Mouse (Mus musculus): Measurements from ENCODE around the gene Zfp995.
A peak's percentile ranks its signal among the peaks of the same experiment; 100 is the strongest.
"Not testable (repeated sequence)": the region's sequence is repeated elsewhere in the genome, so short reads cannot be mapped to it uniquely, and the experiment has no call there.

The Zfp995 gene

DNA sequence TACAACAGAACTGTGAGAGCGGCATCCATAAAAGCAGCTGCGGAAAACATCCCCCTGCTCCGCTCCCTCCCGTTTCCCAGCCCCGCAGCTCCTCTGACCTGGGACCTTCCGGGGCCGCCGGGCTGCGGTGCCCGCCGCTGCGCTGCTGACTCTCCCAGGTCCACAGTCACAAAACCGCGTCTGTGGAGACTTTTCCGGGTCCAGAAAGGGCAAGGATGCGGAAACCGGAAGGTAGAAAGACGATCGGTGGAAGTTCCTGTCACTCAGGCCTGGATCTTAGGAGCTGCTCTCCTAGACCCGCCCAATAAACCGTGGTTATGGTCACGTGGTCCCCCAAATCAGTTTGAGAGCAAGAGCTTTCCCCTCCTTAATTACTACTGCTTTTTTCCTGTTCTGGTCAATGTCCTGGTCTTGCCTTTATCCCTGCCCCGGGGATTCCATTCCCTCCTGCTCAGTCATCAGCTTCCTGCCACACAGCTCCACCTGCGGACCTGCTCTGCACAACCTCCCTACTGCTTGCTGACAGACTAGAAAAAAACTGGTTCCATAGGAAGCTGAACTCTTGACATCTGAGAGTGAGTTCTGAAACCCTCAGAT lies at the start of gene Zfp995:
TSS of gene Zfp995 (minus strand) at position 471 of the 597 bp plus-strand sequence.
- peak; percentile 30 for DNase-seq (ENCODE audit: low read depth)

DNA sequence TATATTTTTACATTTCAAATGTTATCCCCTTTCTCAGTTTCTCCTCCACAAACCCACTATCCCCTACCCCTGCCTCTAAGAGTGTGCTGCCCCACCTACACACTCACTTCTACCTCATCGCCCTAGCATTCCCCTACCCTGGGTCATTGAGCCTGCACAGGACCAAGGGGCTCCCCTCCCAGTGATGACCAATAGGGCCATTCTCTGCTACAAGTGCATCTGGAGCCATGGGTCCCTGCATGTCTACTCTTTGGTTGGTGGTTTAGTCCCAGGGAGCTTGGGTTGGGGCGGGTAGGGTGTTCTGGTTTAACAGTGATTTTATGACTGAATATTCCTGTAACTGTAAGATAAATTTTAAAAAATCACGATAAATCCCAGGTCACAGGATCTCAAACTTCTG lies 687 bp downstream of the Zfp995 start:
- no peak for DNase-seq (ENCODE audit: low read depth)

DNA sequence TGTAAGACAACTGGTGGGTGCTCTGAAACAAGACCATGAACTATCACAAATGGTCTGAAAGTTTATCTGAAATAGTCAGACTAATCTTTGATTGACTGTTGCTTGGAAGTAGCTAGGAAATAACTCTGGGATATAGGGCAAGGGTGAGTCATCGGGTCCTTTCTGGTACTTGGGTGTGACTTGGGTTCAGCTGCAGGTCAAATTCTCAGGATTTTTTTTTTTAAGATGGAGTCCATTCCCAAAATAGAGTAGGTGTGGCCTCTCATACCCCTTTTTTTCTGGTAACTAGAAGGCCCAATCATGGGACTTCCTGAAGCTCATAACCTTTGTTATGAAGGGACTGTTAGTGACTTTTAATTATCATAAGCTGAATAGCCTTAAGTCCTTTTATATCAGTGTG lies 38.5 kb downstream of the Zfp995 start:
- DNase-seq (ENCODE audit: low read depth), result no peak

DNA sequence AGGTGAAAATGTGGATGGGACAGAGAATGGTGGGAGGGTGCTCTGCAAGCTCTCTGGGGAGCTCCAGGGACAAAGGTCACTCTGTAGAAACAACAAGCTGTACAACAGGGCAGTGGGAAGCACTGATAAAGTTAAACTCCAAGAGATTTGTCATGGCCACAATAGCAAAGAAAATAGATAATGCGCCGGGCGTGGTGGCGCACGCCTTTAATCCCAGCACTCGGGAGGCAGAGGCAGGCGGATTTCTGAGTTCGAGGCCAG lies 63.5 kb downstream of the Zfp995 start:
- DNase-seq (ENCODE audit: low read depth), result not testable (repeated sequence)

DNA sequence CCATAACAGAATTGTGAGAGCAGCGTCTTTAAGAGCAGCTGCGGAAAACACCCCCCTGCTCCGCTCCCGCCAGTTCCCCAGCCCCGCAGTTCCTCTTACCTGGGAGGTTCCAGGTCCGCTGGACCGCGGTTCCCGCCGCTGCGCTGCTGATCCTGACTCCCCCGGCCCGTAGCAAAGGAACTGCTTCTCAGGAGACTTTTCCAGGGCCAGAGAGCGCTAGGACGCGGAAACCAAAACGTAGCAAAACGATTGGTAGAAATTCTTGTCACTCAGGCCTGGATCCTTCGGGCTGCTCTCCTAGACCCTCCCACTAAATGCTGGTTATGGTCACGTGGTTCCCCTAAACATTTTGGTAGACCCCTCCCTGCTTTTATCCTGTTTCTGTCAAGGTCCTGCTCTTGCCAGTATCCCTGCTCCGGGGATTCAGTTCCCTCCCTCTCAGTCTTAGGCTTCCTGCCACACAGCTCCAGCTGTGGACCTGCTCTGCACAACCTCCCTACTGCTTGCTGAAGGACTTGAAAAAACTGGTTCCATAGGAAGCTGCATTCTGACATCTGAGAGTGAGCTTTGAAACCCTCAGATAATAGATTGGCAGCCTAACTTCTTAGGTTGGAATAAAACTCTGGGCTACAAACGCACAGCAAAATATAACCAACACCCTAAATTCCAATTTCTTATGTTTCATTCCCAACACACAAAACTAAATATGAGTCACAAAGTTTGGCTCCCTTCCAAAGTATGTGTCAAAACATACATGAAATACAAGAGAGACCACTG lies 64.0 kb downstream of the Zfp995 start, which contains the start of gene Zfp820:
TSS of gene Zfp820 (minus strand) at position 228 of the 777 bp plus-strand sequence.
- peak; percentile 58 for DNase-seq (ENCODE audit: low read depth)

DNA sequence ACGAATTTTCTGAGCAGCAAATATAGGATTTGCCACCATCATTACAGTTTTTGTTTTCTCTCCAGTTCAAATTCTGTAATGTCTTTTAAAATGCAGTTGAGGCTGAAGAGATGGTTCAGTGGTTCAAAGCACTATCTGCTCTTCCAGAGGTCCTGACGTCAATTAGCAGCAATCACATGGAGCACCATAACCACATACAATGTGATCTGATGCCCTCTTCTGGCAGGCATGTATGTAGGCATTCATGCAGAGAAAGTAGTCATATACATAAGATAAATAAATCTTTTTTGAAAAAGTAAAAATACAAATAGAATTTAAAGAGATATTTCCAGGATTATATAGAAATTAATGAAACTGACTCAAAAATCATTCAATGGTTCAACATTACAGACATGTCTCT lies 71.2 kb downstream of the Zfp995 start:
- peak; percentile 1 for DNase-seq (ENCODE audit: low read depth)
